Mouse (Mus musculus) NIH3T3 (cell line): ENCODE measurements around the gene Uqcrq.

Experiments used
- DNase-seq: peaks from one replicate; pipeline ENCODE4 v3.0.0-alpha.2; 2012; ENCODE audit warnings: low read depth

Gene Uqcrq

GRCm38 (mm10) chr11:53430670-53431346 is at the start of gene Uqcrq, which contains the start of gene Gdf9:
TSS of gene Uqcrq (minus strand) at chr11:53430831.
TSS of gene Gdf9 (plus strand) at chr11:53431023.
- DNase-seq = peak; percentile 99

- no peak for DNase-seq
Measured at GRCm38 (mm10) chr11:53479783-53480301, 49.2 kb upstream of the Uqcrq start, which contains the start of the genes Gm9945 and Sowaha. TSS of gene Gm9945 (plus strand) at chr11:53480166. TSS of gene Sowaha (minus strand) at chr11:53480274.

GRCm38 (mm10) chr11:53479171-53479782 is 48.6 kb upstream of the Uqcrq start:
- DNase-seq = no peak

GRCm38 (mm10) chr11:53478383-53479170 is 47.9 kb upstream of the Uqcrq start:
- DNase-seq = no peak

- DNase-seq = no peak
Measured at GRCm38 (mm10) chr11:53477833-53478232, 47.2 kb upstream of the Uqcrq start.

GRCm38 (mm10) chr11:53475620-53476019 is 45.0 kb upstream of the Uqcrq start:
- DNase-seq = no peak

- DNase-seq = peak; percentile 41
Measured at GRCm38 (mm10) chr11:53472709-53473108, 42.1 kb upstream of the Uqcrq start.

GRCm38 (mm10) chr11:53469968-53470695 is 39.5 kb upstream of the Uqcrq start, which contains the start of gene Gm9837:
TSS of gene Gm9837 (minus strand) at chr11:53470479.
- peak; percentile 96 for DNase-seq

- DNase-seq = no peak
Measured at GRCm38 (mm10) chr11:53469294-53469967, 38.8 kb upstream of the Uqcrq start.

- no peak for DNase-seq
Measured at GRCm38 (mm10) chr11:53466231-53466971, 35.8 kb upstream of the Uqcrq start.

GRCm38 (mm10) chr11:53463551-53464424 is 33.2 kb upstream of the Uqcrq start:
- no peak for DNase-seq

- no peak for DNase-seq
Measured at GRCm38 (mm10) chr11:53461727-53462126, 31.1 kb upstream of the Uqcrq start.

GRCm38 (mm10) chr11:53460192-53460591 is 29.6 kb upstream of the Uqcrq start:
- DNase-seq = peak; percentile 78

GRCm38 (mm10) chr11:53458996-53459395 is 28.4 kb upstream of the Uqcrq start:
- DNase-seq = no peak

GRCm38 (mm10) chr11:53457372-53457954 is 26.8 kb upstream of the Uqcrq start:
- DNase-seq = peak; percentile 37

- DNase-seq = peak; percentile 75
Measured at GRCm38 (mm10) chr11:53456474-53457371, 26.1 kb upstream of the Uqcrq start, which contains the start of the genes Gm10447 and Shroom1. TSS of gene Gm10447 (minus strand) at chr11:53457110. TSS of gene Shroom1 (plus strand) at chr11:53457205.

- DNase-seq = no peak
Measured at GRCm38 (mm10) chr11:53453031-53453430, 22.4 kb upstream of the Uqcrq start.

- DNase-seq = no peak
Measured at GRCm38 (mm10) chr11:53452396-53452795, 21.8 kb upstream of the Uqcrq start.
